In genomic region chr4:114842376-114842960, GRCm38 (mm10) we compare ENCODE assay signal across 13 mouse cellular contexts. TPM values are rescaled to one million over a fixed set of nuclear protein-coding genes. Genes with fewer than 3 reads are reported as not detected.
A peak's percentile ranks its signal among the peaks of the same experiment; 100 is the strongest.
DNase-seq lines count a peak whose midpoint lies in the region; ATAC-seq and TF ChIP-seq lines count a peak whose summit lies in the region.
"Had no signal": no experiment of that assay in that cellular context is flagged by ENCODE, and none has a peak within 500 bp of the region (broad histone marks: within the 10 kb centered on the region; RNA-seq: fewer than 3 reads in every experiment).

No protein-coding gene starts in this region.

- ATAC-seq in embryonic facial prominence, embryonic 14.5 days (ENCODE audit: low read depth): no peak
- peak; percentile 51; the same call in 1 of the 2 replicates for ATAC-seq in limb, embryonic 14.5 days (ENCODE audit: low FRiP score, low read depth)
- peak; percentile 48; the same call in 1 of the 2 replicates for ATAC-seq in neural tube, embryonic 14.5 days (ENCODE audit: low read depth)
- ATAC-seq: activated CD4-positive, CD25-positive, alpha-beta regulatory T cell, adult 4 months had no signal

- TF ChIP-seq POLR2A in kidney, adult 2 months (IDR thresholded peaks at IDR 0.05; ENCODE audit: low read depth, low read length): no peak
- TF ChIP-seq POLR2A in limb, embryonic 14.5 days (IDR thresholded peaks at IDR 0.05; ENCODE audit: borderline replicate concordance, extremely low read depth, insufficient read depth, insufficient read length): no peak

- H3K36me3 ChIP-seq in kidney, adult 2 months (ENCODE audit: control insufficient read depth, insufficient read depth, low read length): no peaks in the 10 kb centered on the region
- H3K36me3 ChIP-seq in embryonic facial prominence, embryonic 14.5 days (ENCODE audit: control insufficient read depth, insufficient read depth, low read length): no peaks in the 10 kb centered on the region
- no peaks in the 10 kb centered on the region for H3K36me3 ChIP-seq in limb, embryonic 14.5 days (ENCODE audit: control insufficient read depth, insufficient read depth, low read length)
- no peaks in the 10 kb centered on the region for H3K36me3 ChIP-seq in neural tube, embryonic 14.5 days (ENCODE audit: control insufficient read depth, insufficient read depth, low read length)
- H3K36me3 ChIP-seq: lung, embryonic 15.5 days had no signal

- DNase-seq in kidney, postnatal 4 days: peak; percentile 15 to 47
- no peak for DNase-seq in kidney, adult 2 months
- peak; percentile 36 for DNase-seq in embryonic facial prominence, embryonic 14.5 days (ENCODE audit: low spot score)
- peak; percentile 58 for DNase-seq in limb, embryonic 14.5 days (ENCODE audit: low spot score)
- no peak for DNase-seq in lung, postnatal 10 days
- DNase-seq in right cerebral cortex, postnatal 36 days (ENCODE audit: low spot score in 2 of 2): no peak
- DNase-seq: gastrocnemius, adult 2 months had no signal

- no peak overlapping the region for H3K9ac ChIP-seq in embryonic facial prominence, embryonic 14.5 days (ENCODE audit: low read depth, low read length)
- H3K9ac ChIP-seq in limb, embryonic 14.5 days (ENCODE audit: low read depth, low read length, severe bottlenecking): no peak overlapping the region
- no peak overlapping the region for H3K9ac ChIP-seq in neural tube, embryonic 14.5 days (replicated peaks; ENCODE audit: low read depth, low read length)

- H3K4me3 ChIP-seq in kidney, adult 2 months (ENCODE audit: insufficient read depth, low read depth, low read length): no peak overlapping the region
- peak overlapping the region; percentile 13; the same call in 1 of the 2 replicates for H3K4me3 ChIP-seq in embryonic facial prominence, embryonic 14.5 days (ENCODE audit: low read depth, low read length)
- H3K4me3 ChIP-seq in limb, embryonic 14.5 days (replicated peaks; ENCODE audit: low read length): peak overlapping the region; percentile 19
- H3K4me3 ChIP-seq in neural tube, embryonic 14.5 days (ENCODE audit: low read depth, low read length): no peak overlapping the region

- peak overlapping the region; percentile 34 for H3K4me2 ChIP-seq in embryonic facial prominence, embryonic 14.5 days (ENCODE audit: low read depth, low read length)
- peak overlapping the region; percentile 40; the same call in 1 of the 2 replicates for H3K4me2 ChIP-seq in limb, embryonic 14.5 days (replicated peaks; ENCODE audit: low read depth, low read length, severe bottlenecking)
- H3K4me2 ChIP-seq in neural tube, embryonic 14.5 days (ENCODE audit: low read depth, low read length): no peak overlapping the region; the same call in 1 of the 2 replicates

- H3K9me3 ChIP-seq in embryonic facial prominence, embryonic 14.5 days (ENCODE audit: control insufficient read depth, low read length): no peaks in the 10 kb centered on the region
- H3K9me3 ChIP-seq in limb, embryonic 14.5 days (ENCODE audit: control insufficient read depth, low read length): no peaks in the 10 kb centered on the region
- no peaks in the 10 kb centered on the region for H3K9me3 ChIP-seq in neural tube, embryonic 14.5 days (ENCODE audit: control insufficient read depth, low read length)
- H3K9me3 ChIP-seq: lung, embryonic 15.5 days had no signal

- 0 out of 2 replicates have a peak, but pooled peaks cover 6% of the 10 kb centered on the region for H3K27me3 ChIP-seq in kidney, adult 2 months (replicated peaks; ENCODE audit: control insufficient read depth, insufficient read depth, low read length)
- H3K27me3 ChIP-seq in embryonic facial prominence, embryonic 14.5 days (replicated peaks; ENCODE audit: control insufficient read depth, insufficient read depth, low read length): peaks cover 57% of the 10 kb centered on the region
- H3K27me3 ChIP-seq in limb, embryonic 14.5 days (ENCODE audit: control insufficient read depth, insufficient read depth, low read length): peaks cover 28% of the 10 kb centered on the region; the same call in 1 of the 2 replicates
- H3K27me3 ChIP-seq in neural tube, embryonic 14.5 days (ENCODE audit: control insufficient read depth, insufficient read depth, low read length): peaks cover 24% of the 10 kb centered on the region

- no peaks in the 10 kb centered on the region for H3K4me1 ChIP-seq in kidney, adult 2 months (ENCODE audit: control insufficient read depth, insufficient read depth, low read length)
- no peaks in the 10 kb centered on the region for H3K4me1 ChIP-seq in embryonic facial prominence, embryonic 14.5 days (ENCODE audit: control insufficient read depth, insufficient read depth, low read length)
- peaks cover 17% of the 10 kb centered on the region for H3K4me1 ChIP-seq in limb, embryonic 14.5 days (ENCODE audit: control insufficient read depth, insufficient read depth, low read length)
- 0 out of 2 replicates have a peak, but pooled peaks cover 5% of the 10 kb centered on the region for H3K4me1 ChIP-seq in neural tube, embryonic 14.5 days (ENCODE audit: control insufficient read depth, insufficient read depth, low read length)

- WGBS in kidney, adult 2 months: 19% methylated on average over 9 of the region's 11 CpGs
- 4% methylated on average over 6 of the region's 11 CpGs for WGBS in embryonic facial prominence, embryonic 14.5 days
- WGBS in limb, embryonic 14.5 days: 3% methylated on average over 10 of the region's 11 CpGs
- WGBS in neural tube, embryonic 14.5 days: 4% methylated on average over 10 of the region's 11 CpGs

- TF ChIP-seq CTCF in kidney, adult 2 months (conservative IDR thresholded peaks at IDR 0.05; ENCODE audit: insufficient read depth, insufficient read length, low read depth, low read length): no peak

- H3K27ac ChIP-seq in kidney, adult 2 months (ENCODE audit: insufficient read depth, low read depth, low read length): no peak overlapping the region
- no peak overlapping the region for H3K27ac ChIP-seq in embryonic facial prominence, embryonic 14.5 days (replicated peaks; ENCODE audit: low read depth, low read length)
- H3K27ac ChIP-seq in limb, embryonic 14.5 days (replicated peaks; ENCODE audit: low read depth, low read length): peak overlapping the region; percentile 55
- no peak overlapping the region for H3K27ac ChIP-seq in neural tube, embryonic 14.5 days (ENCODE audit: low read depth, low read length)
- H3K27ac ChIP-seq: gastrocnemius, adult 2 months; lung, embryonic 15.5 days had no signal

RNA-seq across cellular contexts. Expression of gene Gm12830, which starts 20.9 kb away (rescaled TPM):
- not detected in 2 replicates for polyA plus RNA-seq in kidney, adult 2 months (2012; rRNA removed)
- not detected in 2 replicates for polyA plus RNA-seq in embryonic facial prominence, embryonic 14.5 days (2014; fragmentation: Nextera tagmentation; extraction: Ambion mirVana)
- not detected in 2 replicates for polyA plus RNA-seq in limb, embryonic 14.5 days (2012; rRNA removed)
- polyA plus RNA-seq in limb, embryonic 14.5 days (2014; fragmentation: Nextera tagmentation; extraction: Ambion mirVana): not detected in 2 replicates
- not detected in 2 replicates for polyA plus RNA-seq in neural tube, embryonic 14.5 days (2014; fragmentation: Nextera tagmentation; extraction: Ambion mirVana)
- polyA plus RNA-seq: activated CD4-positive, CD25-positive, alpha-beta regulatory T cell, adult 4 months; cortical plate, adult 2 months; lung, embryonic 15.5 days; small intestine, adult 2 months; thymus, postnatal 0 days had no signal

Comparison
In these comparisons a context has a peak if more than half of its experiments do, and no peak if none do; other contexts are left out.
1. DNase-seq: peak in kidney, postnatal 4 days (2 of 2), embryonic facial prominence, embryonic 14.5 days (single experiment) and limb, embryonic 14.5 days (single experiment); none in kidney, adult 2 months (single experiment), lung, postnatal 10 days (single experiment) and right cerebral cortex, postnatal 36 days (0 of 2).
2. H3K4me3 ChIP-seq: peak in embryonic facial prominence, embryonic 14.5 days (single experiment) and limb, embryonic 14.5 days (single experiment); none in kidney, adult 2 months (single experiment) and neural tube, embryonic 14.5 days (single experiment).